Mouse (Mus musculus) gastrocnemius, postnatal 25 days (tissue): Measurements from ENCODE around the gene Prss35. TPM values are rescaled to one million over a fixed set of nuclear protein-coding genes. Genes with fewer than 3 reads are reported as not detected.

Experiments
- DNase-seq: peaks from one replicate; pipeline ENCODE4 v3.0.0; 2022
- total RNA-seq, 2 experiments: library from RNA; stranded (reverse); gene quantifications; 1 replicate in 1 of 2; 2 replicates in 1 of 2; pipeline ENCODE4 v1.2.3; 2021

Gene Prss35
- total RNA-seq, 2 experiments from 2014 or later = 0.28 TPM; not detected in 1

DNA sequence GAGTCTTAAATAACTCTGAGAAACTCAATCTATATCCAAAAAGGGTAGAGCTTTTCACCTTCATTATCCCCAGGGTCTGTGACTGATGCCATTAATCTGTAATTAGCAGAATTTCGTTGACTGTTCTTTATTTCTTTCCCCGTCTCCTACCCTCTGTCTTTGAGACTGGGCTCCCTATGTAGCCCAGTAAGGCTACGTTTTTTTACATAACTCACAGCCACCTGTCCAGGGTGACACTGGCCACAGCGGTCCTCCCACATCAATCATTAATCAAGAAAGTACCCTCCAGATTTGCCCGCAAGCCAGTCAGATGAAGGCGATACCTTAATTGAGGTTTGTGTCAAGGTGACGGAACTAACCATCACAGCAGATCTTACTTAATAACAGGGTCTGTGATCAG is 55.6 kb downstream of the Prss35 start:
- DNase-seq = no peak

DNA sequence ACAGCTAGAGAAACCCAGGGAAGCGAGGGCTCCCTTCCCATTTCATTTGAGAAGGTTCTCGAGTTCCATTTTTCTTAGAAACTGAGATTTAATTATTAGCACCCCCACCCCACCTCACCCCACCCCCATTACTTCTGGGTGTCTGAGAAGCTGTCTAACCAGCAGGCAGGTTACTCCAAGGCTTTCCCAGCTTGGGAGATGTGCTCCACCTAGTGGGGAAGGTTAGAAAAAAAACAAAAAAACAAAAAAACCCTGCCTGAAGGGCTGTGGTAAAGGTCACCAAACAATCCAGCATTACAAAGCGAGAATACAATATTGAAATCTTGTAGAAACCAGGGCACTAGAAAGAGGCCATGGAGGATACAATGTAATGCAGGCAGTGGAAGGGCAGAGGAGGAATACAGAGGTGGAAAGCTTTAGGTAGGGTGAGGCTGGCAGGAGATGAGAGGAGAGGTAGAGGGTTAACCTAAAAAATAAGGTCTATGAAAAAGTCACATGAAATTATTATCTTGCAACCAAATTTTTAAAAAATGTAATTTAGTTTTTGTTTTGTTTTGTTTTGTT is 57.2 kb downstream of the Prss35 start:
- no peak for DNase-seq

Other genes starting within 250 kb of the Prss35 start
- gene Pgm3, start 171.8 kb upstream of the Prss35 start, total RNA-seq = 1 to 10 TPM; 4.2 to 5.0 TPM
- under 1 TPM; 0.26 to 0.27 TPM for gene Rwdd2a, start 171.7 kb upstream of the Prss35 start, total RNA-seq
- gene Me1, start 47.7 kb upstream of the Prss35 start, total RNA-seq = 100 to 1,000 TPM; 122 to 129 TPM
- gene Snap91, start 137.0 kb downstream of the Prss35 start, total RNA-seq = under 1 TPM; 0.21 to 0.51 TPM